Mouse (Mus musculus): ENCODE measurements around the gene H2-D1. TPM values are rescaled to one million over a fixed set of nuclear protein-coding genes. Genes with fewer than 3 reads are reported as not detected.

H2-D1 gene
- total RNA-seq, 2 experiments from 2014 or later: 160 to 213 TPM

DNA sequence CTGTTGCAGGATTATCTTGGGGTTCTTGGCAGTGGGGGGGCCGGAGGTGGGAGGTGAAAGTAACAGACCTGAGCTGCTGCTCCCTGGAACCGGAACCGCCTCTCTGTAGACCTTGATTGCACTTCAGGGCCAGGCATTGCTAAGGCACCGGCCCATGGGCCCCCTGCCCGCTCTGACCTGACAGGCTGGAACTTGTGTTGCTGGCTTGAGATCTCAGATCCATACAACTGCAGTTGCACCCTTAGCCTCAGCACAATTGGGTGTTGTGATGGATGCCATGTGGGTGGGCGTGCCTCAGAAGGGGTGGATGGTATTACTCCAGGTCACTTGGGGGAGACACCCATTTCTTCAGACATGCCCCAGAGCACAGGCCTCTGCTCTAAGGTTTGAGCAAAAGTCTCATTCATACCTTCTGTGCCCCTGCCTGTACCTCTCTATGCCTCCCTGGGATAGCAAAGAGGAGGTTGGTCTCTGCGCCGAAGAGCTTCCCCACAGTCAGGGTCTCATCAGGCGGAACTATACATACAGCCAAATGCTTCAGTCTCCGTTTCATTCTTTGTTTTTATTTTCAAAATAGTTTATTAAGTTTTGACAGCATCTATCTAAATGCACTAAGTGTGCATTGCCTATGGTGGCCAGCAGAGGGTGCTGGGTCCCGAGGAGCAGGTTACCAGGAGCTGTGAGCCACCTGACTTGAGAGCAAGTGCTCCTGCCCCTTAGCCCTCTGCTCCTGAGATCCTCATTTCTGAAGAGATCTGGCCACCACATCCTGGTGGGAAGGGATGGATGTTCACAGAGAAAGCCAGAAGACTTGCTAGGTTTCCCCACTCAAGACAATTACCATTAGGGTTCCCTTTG lies 8.1 kb upstream of the H2-D1 start:
- peak; percentile 69 for ATAC-seq (replicated peaks; ENCODE audit: low FRiP score, poor library complexity, severe bottlenecking)

DNA sequence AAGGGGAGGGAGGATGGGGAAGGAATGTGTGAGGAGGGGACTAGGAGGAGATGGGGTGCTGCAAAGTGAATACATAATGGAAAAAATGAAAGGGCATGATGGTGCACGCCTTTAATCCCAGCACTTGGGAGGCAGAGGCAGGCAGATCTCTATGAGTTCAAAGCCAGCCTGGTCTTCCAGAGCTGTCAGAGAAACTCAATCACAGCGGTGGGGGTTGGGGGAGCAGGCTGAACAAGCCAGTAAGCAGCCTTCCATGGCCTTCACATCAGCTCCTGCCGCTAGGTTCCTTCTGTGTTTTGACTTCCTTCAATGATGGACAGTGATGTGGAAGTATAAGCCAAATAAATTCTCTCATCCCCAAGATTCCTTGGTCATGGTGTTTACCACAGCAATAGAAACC lies 7.2 kb upstream of the H2-D1 start:
- no peak for ATAC-seq (replicated peaks; ENCODE audit: low FRiP score, poor library complexity, severe bottlenecking)

DNA sequence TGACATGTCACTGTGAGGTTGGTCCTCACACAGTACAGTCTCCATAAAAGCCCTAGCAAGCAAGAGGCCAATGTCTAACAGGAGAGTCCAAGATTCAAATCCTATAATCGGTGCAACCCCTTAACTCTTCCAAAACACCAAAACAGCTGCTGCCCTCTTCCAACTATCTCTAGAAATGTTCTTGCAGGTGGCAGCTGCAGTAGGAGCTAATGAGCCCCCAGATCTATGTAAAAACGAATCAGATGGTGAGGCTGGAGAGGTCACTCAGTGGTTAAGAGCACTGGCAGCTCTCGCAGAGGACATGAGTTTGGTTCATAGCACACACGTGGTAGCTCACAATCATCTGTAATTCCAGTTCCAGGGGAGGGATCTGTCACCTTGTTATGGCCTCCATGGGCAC lies 6.8 kb upstream of the H2-D1 start:
- ATAC-seq (replicated peaks; ENCODE audit: low FRiP score, poor library complexity, severe bottlenecking): no peak

DNA sequence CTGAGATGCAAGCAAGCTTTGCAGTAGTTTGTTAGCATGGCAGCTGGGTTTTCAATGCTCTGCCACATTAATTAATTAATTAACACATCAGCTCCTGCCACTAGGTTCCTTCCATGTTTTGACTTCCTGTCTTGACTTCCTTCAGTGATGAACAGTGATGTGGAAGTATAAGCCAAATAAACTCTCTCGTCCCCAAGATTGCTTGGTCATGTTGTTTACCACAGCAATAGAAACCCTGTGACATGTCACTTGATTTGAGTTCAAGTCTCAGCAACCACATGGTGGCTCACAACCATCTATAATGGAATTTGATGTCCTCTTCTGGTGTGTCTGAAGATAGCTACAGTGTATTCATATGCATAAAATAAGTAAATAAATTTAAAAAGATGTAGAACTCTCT lies 5.2 kb upstream of the H2-D1 start:
- no peak for ATAC-seq (replicated peaks; ENCODE audit: low FRiP score, poor library complexity, severe bottlenecking)

DNA sequence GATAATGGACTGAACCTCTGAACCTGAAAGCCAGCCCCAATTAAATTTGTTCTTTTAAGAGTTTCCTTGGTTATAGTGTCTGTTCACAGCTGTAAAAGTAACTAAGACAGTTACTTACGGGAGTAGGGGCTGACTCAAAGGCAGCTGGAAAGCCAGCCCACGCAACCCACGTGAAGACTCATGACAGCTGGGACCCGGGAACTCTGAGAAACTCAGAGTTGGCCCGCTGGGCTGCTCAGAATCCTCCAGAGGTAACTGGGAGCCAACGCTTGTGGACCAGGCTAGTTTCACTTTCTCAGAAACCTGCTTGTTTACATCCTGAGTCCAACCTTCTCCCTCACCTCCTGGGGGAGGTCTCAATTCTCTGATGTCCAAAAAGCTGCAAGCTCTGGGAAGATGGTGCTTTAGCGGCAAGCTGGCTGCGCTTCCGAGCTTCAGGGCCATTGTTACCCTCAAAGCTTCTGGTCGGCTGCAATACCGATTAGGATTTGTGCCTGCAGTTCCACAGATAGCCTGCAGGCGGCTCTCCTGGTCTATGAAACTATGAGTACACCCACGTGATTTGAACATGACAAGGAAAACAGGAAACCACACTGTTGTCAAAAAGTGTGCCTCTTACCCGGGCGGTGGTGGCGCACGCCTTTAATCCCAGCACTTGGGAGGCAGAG lies 4.6 kb upstream of the H2-D1 start:
- ATAC-seq (replicated peaks; ENCODE audit: low FRiP score, poor library complexity, severe bottlenecking): peak; percentile 76

DNA sequence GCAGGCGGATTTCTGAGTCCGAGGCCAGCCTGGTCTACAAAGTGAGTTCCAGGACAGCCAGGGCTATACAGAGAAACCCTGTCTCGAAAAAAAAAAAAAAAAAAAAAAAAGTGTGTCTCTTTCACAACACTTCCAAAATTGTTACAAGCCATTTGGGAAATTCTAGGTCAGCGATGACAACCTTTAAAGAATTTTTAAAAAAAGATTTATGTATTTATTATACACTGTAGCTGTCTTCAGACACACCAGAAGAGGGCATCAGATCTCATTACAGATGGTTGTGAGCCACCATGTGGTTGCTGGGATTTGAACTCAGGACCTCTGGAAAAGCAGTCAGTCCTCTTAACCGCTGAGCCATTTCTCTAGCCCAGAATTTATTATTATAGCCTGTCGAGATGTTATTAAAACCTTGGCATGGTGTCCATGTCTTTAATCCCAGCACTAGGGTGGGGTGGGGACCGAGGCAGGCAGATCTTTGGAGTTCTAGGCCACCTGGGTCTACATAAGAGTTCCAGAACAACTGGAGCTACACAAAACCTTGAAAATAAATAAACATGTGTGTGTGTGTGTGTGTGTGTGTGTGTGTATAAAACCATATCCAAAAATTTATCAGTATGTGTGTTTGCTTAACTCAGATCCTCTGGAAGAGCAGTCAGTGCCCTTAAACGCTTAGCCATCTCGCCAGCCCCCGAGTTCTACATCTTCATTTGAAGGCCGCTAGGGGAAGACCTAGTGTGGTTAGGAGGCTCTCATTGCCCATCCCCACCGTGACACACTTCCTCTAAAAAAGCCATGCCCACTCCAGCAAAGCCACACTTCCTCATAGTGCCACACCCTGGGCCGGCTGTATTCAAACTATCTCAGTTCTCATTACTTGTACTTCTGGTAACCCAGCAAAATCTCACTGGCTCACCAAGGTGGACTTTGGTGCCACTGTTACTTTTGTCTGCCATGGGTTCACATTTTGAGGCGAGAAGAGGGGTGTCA lies 3.7 kb upstream of the H2-D1 start:
- ATAC-seq (replicated peaks; ENCODE audit: low FRiP score, poor library complexity, severe bottlenecking): no peak

DNA sequence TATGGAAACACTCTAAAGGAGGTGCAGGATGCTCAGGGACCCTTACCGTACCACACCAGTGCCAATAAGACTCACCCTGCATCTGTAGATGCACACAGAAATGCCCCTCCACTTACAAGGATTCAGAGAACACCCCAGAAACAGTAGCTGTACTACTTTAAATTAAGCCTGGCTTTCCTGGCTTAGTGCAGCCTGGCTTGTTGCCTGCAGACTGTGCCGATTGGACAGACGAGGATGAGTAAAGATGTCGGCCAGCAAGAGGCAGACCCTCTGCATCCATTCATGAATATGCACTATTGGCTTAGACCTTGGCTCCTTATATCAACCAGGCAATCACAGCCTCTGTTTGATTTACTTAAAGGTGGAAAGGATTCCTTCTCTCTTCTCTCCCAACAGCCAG lies 2.9 kb upstream of the H2-D1 start:
- no peak for ATAC-seq (replicated peaks; ENCODE audit: low FRiP score, poor library complexity, severe bottlenecking)

DNA sequence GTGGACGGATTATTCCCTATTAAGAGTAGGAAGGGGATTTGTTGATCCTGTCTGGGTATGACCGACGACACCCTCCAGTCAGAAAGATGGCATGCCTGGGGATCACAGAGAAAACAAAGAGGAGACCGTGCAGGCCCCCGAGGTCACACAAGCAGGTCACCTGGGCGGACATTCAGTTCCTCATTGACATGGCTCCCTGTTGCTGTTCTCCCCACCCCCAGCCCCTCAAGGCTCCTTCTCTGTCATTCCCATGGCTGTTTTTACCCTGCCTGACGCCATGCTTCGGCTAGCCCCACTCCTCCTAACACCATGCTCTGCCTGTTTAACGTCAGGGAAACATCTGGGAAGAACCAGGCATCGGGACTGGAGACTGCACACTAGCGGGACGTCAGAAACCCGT lies 879 bp upstream of the H2-D1 start:
- ATAC-seq (replicated peaks; ENCODE audit: low FRiP score, poor library complexity, severe bottlenecking): no peak

DNA sequence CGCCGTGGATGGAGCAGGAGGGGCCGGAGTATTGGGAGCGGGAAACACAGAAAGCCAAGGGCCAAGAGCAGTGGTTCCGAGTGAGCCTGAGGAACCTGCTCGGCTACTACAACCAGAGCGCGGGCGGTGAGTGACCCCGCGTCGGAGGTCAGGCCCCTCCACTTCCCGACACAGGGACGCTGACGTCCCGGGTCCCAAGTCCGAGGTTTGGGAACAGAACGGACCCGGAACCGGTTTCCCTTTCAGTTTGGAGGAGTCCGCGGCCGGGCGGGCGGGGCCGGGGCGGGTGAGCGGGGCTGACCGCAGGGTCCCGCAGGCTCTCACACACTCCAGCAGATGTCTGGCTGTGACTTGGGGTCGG lies 973 bp downstream of the H2-D1 start:
- ATAC-seq (replicated peaks; ENCODE audit: low FRiP score, poor library complexity, severe bottlenecking): no peak; the same call in 1 of the 2 replicates

DNA sequence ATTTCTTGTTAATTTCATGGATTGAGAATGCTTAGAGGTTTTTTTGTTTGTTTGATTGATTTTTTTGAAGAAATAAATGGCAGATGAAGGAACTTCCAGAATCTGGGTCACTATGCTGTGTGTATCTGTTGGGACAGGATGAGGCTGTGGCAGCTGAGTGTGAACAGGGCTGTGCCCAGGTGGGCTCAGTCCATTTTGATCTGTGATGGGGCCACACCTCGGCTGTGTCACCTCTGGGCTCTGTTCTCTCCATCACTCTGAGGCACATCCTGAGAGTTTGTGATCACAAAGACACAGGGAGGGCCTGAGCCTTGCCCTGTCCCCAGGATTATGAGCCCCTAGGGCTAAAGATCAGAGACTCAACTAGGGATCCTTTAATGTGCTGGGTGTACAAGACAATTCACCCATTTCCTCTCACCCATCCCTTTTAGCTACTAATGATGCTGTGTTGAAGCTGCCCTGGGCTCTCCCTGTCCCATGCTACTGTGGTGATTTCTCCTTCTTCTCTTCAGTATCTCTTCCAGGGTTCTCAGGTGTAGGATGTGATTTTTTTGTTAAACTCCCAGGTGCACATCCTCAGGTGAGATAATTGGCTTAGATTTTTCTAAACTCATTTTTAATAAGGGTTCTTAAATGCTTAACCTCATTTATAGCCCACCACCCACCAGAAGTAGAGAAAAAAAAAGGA lies 5.0 kb downstream of the H2-D1 start:
- no peak for ATAC-seq (replicated peaks; ENCODE audit: low FRiP score, poor library complexity, severe bottlenecking)

DNA sequence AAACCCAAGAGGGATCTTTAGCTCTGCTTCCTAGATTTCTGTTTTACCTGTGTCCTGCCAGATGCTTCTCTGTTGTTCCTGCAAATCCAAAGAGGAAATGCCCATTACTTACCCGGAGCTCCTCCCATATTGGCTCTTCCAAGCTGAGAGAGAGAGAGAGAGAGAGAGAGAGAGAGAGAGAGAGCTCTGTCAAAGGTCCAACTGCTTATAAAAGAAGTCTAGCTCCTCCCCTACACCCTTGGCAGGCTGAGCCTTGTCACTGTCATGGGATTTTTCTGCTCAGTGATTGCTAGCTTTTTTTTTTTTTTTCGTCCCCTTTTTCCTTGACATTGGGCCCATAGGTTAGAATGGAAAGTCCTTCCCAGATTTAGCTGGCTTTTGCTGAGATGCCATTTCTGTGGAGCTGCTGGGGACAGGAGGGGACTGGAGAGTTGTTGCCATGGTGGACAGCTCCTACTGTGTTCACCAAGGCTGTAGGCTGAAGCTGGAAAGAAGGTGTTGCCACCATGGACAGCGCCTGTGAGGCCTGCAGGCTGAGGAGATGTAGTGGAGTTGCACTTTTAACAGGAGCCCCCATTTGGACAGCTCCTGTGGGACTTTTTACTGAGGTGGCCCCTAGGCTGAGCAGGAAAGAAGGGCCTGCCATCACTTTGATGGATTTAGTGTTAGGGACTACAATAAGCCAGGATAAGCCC lies 7.3 kb downstream of the H2-D1 start:
- no peak for ATAC-seq (replicated peaks; ENCODE audit: low FRiP score, poor library complexity, severe bottlenecking)

DNA sequence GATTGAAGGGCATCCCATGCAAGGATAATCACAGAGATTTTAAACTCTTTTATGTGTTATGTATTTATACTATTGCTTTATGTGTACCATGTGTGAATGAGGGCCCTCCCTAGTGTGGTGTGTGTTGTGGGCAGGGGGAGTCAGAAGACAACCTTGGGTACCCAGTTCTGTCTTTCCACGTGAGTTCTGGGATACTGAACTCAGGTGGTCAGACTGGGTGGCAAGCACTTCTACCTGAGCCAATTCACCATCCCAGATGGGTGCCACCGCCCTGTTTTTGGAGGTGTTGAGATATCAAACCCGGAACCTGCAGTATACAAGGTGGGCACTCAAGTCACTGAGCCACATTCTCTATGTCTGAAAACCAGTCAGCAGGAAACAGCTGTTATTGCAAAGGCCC lies 9.7 kb downstream of the H2-D1 start:
- ATAC-seq (replicated peaks; ENCODE audit: low FRiP score, poor library complexity, severe bottlenecking): no peak

DNA sequence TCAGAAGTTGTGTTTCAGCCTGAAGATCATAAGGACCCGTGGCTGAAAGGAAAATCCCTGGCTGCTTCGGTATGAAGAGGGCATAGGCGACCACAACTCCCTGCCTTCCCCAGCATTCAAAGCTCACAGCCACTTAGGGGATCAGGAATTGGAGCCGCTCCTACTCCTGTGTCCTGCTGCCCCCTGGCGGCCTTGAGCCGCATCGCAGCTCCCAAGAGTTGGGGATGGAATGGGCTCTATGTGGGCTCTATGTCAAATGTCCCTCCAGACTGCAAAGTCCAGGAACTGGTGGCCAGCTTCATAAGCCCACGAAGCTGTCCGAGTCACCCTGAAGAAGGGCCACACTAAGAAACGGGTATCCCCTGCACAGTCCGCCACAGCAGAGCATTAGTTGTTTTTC lies 12.2 kb downstream of the H2-D1 start:
- ATAC-seq (replicated peaks; ENCODE audit: low FRiP score, poor library complexity, severe bottlenecking): peak; percentile 88

DNA sequence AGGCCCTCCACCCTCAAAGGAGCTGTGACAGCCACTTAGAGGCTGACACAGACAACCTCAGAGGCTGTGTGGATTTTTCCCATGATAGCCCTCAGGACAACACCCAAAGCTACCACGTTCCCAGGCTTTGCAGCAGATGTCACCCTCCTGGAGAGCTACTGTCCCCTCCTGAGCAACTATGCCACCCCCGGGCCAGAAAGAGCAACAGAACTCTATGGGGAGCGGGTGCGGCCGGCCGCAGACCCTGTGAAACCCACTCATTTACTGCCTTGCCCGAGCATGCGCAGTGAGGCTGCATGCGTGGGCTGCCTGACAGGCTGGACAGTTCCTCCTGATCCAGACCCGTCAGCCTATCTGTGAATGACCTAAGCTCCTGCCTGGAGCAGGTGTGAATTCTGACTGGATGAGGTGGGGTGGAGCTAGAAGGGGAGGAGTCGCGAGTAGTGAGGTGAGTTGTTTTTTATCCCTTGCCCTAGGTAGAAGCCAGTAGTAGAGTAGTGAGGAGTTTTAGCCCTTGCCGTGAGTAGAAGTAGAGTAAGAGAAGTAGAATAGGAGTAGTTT lies 13.9 kb downstream of the H2-D1 start:
- no peak for ATAC-seq (replicated peaks; ENCODE audit: low FRiP score, poor library complexity, severe bottlenecking)

DNA sequence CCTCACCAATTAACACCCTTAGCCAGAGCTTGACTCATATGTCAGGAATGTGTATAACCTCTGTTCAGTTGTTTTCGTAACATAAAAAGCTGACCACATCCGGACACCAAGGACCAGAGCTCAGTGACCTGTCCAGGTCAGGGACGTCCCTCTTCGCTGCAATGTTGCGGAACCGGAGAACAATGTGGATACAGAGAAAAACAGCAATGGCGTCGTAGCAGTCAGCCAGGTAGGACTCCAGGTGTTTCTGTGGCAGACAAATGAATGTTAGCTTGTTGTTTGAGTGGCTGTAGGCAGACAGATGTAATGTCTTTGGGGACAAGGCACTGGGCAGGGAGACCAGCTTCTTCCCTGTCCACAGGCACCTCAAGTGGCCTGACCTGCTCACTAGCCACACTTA lies 15.5 kb downstream of the H2-D1 start:
- no peak for ATAC-seq (replicated peaks; ENCODE audit: low FRiP score, poor library complexity, severe bottlenecking)

DNA sequence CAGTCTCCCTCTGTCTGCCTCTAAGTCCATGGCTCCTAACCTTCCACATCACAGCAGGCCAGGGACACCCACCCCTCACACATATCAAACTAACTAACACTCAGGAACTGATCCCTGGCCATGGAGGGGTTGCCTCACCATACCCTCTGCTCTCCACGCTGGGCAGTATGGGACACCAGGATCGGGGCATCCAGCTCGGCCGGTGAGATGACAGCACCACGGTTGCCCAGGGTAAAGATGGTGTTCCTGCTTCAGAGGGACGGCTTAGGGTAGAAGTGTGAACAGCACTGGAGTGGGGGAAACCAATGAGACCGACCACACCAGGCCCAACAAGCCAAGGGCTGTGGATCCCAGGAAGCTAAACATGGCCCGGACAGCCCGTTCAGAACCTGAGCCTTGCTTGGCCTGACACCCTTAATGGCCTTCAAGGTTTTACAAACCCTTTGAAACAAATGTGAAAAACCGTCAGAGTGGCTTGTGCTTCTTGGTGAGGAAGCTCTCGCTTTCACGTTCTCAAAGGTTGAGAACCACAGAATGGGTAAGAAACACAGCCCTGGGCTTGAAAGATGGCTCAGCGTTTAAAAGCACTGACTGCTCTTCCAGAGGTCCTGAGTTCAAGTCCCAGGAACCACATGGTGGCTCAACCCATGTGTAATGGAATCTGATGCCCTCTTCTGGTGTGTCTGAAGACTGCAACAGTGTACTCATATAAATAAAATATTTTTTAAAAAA lies 16.6 kb downstream of the H2-D1 start:
- no peak for ATAC-seq (replicated peaks; ENCODE audit: low FRiP score, poor library complexity, severe bottlenecking)

DNA sequence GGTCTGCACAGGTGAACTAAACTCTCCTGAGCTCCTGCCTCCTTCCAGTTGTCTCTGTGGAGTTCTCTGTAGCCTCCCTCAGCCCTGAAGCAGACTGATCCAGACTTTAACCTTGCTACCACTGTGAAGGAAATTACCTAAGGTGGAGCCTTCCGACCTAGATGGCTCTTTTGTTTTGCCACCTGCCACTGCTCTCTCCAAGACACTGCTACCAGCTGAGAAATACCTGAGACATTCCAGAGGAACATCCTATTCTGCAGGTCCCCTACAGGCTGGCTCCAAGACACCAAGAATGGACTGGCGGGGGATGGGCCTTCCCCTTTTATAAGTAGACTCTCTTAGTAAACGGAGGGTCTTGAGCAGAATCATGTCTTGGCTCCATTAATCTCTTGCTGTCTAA lies 17.7 kb downstream of the H2-D1 start:
- ATAC-seq (replicated peaks; ENCODE audit: low FRiP score, poor library complexity, severe bottlenecking): no peak

DNA sequence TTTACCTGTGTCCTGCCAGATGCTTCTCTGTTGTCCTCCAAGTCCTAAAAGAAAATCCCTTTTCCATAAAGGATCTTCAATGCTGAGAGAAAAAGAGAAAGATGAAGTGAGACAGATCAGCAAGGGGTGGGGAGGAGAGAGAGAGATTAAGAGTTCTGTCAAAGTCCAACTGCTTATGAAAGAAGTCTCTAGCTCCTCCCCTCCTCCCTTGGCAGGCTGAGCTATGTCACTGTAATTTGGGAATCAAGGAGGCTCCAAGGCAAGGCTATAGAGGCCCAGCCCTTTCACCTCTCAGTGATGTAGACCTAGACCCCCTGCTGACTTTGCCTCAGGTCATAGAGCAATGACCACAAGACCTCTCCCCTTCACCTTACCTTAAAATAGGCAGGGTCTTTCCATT lies 22.9 kb downstream of the H2-D1 start:
- no peak for ATAC-seq (replicated peaks; ENCODE audit: low FRiP score, poor library complexity, severe bottlenecking)
